Comparison of ENCODE assay signal across 8 mouse cellular contexts in the genomic region with DNA sequence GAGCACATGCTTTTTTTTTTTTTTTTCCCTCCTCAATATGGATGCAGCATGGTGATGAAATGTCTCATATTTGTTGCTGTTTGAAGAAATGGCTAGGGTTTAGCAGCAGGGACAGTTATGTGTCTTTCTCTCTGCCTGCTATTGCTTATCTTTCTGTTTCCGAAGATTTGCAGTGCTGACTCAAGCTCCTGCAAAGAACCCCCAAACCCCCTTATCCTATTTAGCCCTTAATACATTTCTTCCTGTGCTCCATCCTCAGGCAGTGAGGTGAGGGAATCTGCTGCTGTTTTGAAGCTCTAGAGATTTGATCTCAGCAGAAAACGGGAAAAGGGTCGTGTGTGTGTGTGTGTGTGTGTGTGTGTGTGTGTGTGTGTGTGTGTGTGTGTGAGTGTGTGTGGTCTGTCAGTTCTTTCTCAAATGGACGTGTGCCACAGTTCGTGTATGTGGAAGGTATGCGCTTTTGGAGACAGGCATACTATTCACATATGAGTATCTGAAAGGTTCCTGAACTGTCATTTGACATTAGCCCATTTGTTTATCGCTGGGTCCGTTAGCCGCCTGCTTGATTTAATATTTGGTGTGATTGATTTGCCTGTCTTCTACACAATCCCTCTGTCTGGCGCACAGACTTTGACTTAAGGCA. TPM values are rescaled to one million over a fixed set of nuclear protein-coding genes. Genes with fewer than 3 reads are reported as not detected.
DNase-seq lines count a peak whose midpoint lies in the region; ATAC-seq and TF ChIP-seq lines count a peak whose summit lies in the region.

No protein-coding gene starts in this region.

- no peak overlapping the region for H3K27ac ChIP-seq in ES-Bruce4 (ENCODE audit: insufficient read depth, low read length)
- H3K27ac ChIP-seq in hindbrain, embryonic 15.5 days (replicated peaks), result peak overlapping the region; percentile 91
- H3K27ac ChIP-seq in liver, postnatal 0 days (ENCODE audit: low read depth), result no peak overlapping the region

- WGBS in hindbrain, embryonic 15.5 days, result 11% methylated on average over 10 of the region's 10 CpGs
- 16% methylated on average over 10 of the region's 10 CpGs for WGBS in liver, postnatal 0 days (ENCODE audit: insufficient replicate concordance)

- TF ChIP-seq EP300 in ES-Bruce4 (IDR thresholded peaks at IDR 0.05; ENCODE audit: insufficient read depth, low read depth, low read length), result no peak
- no peak for TF ChIP-seq EP300 in liver, postnatal 0 days (IDR thresholded peaks at IDR 0.05; ENCODE audit: low read depth)

- no peaks in the 10 kb centered on the region for H3K36me3 ChIP-seq in ES-Bruce4 (ENCODE audit: control insufficient read depth, insufficient read depth, low read length, poor library complexity, severe bottlenecking)
- H3K36me3 ChIP-seq in hindbrain, embryonic 15.5 days, result no peaks in the 10 kb centered on the region
- no peaks in the 10 kb centered on the region for H3K36me3 ChIP-seq in liver, postnatal 0 days (replicated peaks; ENCODE audit: insufficient read depth, low read length)

- no peak for TF ChIP-seq POLR2A in ES-Bruce4 (IDR thresholded peaks at IDR 0.05; ENCODE audit: insufficient read depth, low read length)

- DNase-seq in embryo, embryonic 10 days (ENCODE audit: low spot score), result peak; percentile 8
- no peak for DNase-seq in embryo, embryonic 10.5 days (ENCODE audit: low spot score)
- DNase-seq in liver, postnatal 0 days, result no peak
- DNase-seq in thymus, postnatal 4 days, result no peak
- no peak for DNase-seq in gastrocnemius, postnatal 14 days
- no peak for DNase-seq in spleen, postnatal 10 days (ENCODE audit: low spot score in 2 of 2)

- H3K4me2 ChIP-seq in hindbrain, embryonic 15.5 days, result peak overlapping the region; percentile 61
- peak overlapping the region; percentile 51 for H3K4me2 ChIP-seq in liver, postnatal 0 days (ENCODE audit: low read depth, low read length)

- intact Hi-C loops in gastrocnemius, postnatal 14 days (cut with DNase I; ENCODE audit: low total_unique reads), result no loop called here

- peak overlapping the region; percentile 11 for H3K4me3 ChIP-seq in ES-Bruce4 (ENCODE audit: low read depth, low read length)
- peak overlapping the region; percentile 47 for H3K4me3 ChIP-seq in hindbrain, embryonic 15.5 days
- 0 out of 2 replicates have a peak overlapping the region, but pooled peaks have one; percentile 27 for H3K4me3 ChIP-seq in liver, postnatal 0 days (ENCODE audit: low read depth, low read length)

- no peaks in the 10 kb centered on the region for H3K4me1 ChIP-seq in ES-Bruce4 (ENCODE audit: control insufficient read depth, insufficient read depth, low read length)
- H3K4me1 ChIP-seq in hindbrain, embryonic 15.5 days (replicated peaks), result 0 out of 2 replicates have a peak, but pooled peaks cover 4% of the 10 kb centered on the region
- 0 out of 2 replicates have a peak, but pooled peaks cover 4% of the 10 kb centered on the region for H3K4me1 ChIP-seq in liver, postnatal 0 days (ENCODE audit: insufficient read depth)

- TF ChIP-seq CTCF in ES-Bruce4 (IDR thresholded peaks at IDR 0.05; ENCODE audit: low read depth, low read length), result no peak
- no peak for TF ChIP-seq CTCF in liver, postnatal 0 days (IDR thresholded peaks at IDR 0.05; ENCODE audit: low read depth)

- ATAC-seq in hindbrain, embryonic 15.5 days (ENCODE audit: low FRiP score, low read depth), result peak; percentile 49
- ATAC-seq in liver, postnatal 0 days, result no peak

- no peaks in the 10 kb centered on the region; the same call in 1 of the 2 replicates for H3K27me3 ChIP-seq in ES-Bruce4 (ENCODE audit: control insufficient read depth, insufficient read depth, low read length, poor library complexity, severe bottlenecking)
- H3K27me3 ChIP-seq in hindbrain, embryonic 15.5 days, result no peaks in the 10 kb centered on the region
- peaks cover 4% of the 10 kb centered on the region for H3K27me3 ChIP-seq in liver, postnatal 0 days (ENCODE audit: insufficient read depth, low read length)

- H3K9ac ChIP-seq in ES-Bruce4 (ENCODE audit: low read depth, poor library complexity, severe bottlenecking), result no peak overlapping the region
- H3K9ac ChIP-seq in hindbrain, embryonic 15.5 days, result peak overlapping the region; percentile 70
- no peak overlapping the region for H3K9ac ChIP-seq in liver, postnatal 0 days (replicated peaks)

- H3K9me3 ChIP-seq in ES-Bruce4 (replicated peaks; ENCODE audit: control insufficient read depth, insufficient read depth, low read length, poor library complexity, severe bottlenecking), result no peaks in the 10 kb centered on the region
- H3K9me3 ChIP-seq in hindbrain, embryonic 15.5 days, result no peaks in the 10 kb centered on the region
- no peaks in the 10 kb centered on the region for H3K9me3 ChIP-seq in liver, postnatal 0 days (ENCODE audit: low read length)

RNA-seq across cellular contexts. Expression of gene Slc4a10, which starts 0.7 kb away (rescaled TPM):
- polyA plus RNA-seq in ES-Bruce4 (2011; ENCODE audit: insufficient read depth, insufficient read length, low read depth, missing spikeins), result not detected in 2 replicates
- polyA plus RNA-seq in hindbrain, embryonic 15.5 days (2015; fragmentation: Nextera tagmentation; extraction: Ambion mirVana), result 23.4 and 24.5 TPM in 2 replicates
- polyA plus RNA-seq in liver, postnatal 0 days (2015; fragmentation: Nextera tagmentation; extraction: Ambion mirVana), result 0.05 TPM in 2 replicates
- total RNA-seq in gastrocnemius, postnatal 14 days (2021), result under 1 TPM in 1 of 2 experiments, not detected in 1; 0.20 TPM

Comparison
In these comparisons a context has a peak if more than half of its experiments do, and no peak if none do; other contexts are left out.
1. RNA of gene Slc4a10, which starts 0.7 kb away (polyA plus RNA-seq): 23.4 to 24.5 TPM in hindbrain, embryonic 15.5 days; 0.05 TPM in liver, postnatal 0 days and not detected in ES-Bruce4; every median in the first group is over 10 times any median in the second.
2. Peak in every context shown above with its lines, with median percentiles within 50 percentile points of each other: H3K4me3 ChIP-seq.